Mouse (Mus musculus) embryo, embryonic 11 days (tissue): ENCODE measurements at regions not wholly inside any gene's neighbourhood (a gene's known extent, or its start where the extent isn't known, plus 50 kb on each side); places are given as distances from the start of the nearest gene placed in this dataset.
A peak's percentile ranks its signal among the peaks of the same experiment; 100 is the strongest.

Experiments used
- DNase-seq: peaks from one replicate; pipeline ENCODE4 v3.0.0-alpha.2; 2015

- DNase-seq, result no peak
Measured at GRCm38 (mm10) chr1:167905424-167905823, 216.4 kb downstream of the Lmx1a start.

GRCm38 (mm10) chr1:167912074-167912473, 223.0 kb downstream of the Lmx1a start:
- DNase-seq, result no peak

DNA sequence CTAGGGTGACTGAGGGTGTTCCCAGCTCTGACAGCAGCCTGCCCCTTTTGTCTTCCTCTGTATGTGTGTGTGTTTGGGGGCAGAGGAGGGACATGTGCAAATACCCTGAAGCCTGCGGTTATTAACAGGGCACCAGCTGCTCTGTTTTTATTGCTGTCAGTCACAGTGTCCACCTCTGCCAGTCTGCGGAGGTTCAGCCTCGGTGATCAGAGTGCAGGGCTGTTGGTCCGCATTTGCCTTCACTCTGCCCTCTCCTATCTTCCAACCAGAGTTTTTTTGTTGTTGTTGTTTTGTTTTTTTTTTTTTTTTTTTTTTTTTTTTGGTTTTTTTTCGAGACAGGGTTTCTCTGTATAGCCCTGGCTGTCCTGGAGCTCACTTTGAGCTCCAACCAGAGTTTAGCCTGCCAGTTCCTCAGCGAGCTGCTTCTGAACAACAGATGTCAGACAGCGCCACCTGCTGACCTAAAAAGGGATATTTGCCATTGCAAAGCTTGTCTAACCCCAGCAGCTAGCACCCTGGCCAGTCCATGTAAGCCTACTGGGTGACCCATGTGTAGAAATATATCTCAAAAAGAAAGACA, 226.0 kb downstream of the Lmx1a start:
- DNase-seq, result peak; percentile 91

GRCm38 (mm10) chr1:167915578-167916275, 226.7 kb downstream of the Lmx1a start:
- no peak for DNase-seq

GRCm38 (mm10) chr1:167922917-167923316, 233.9 kb downstream of the Lmx1a start:
- no peak for DNase-seq

- peak; percentile 43 for DNase-seq
Measured at GRCm38 (mm10) chr1:167928060-167928467, 239.0 kb downstream of the Lmx1a start.

- peak; percentile 78 for DNase-seq
Measured at GRCm38 (mm10) chr1:167929729-167930341, 240.8 kb downstream of the Lmx1a start.

DNA sequence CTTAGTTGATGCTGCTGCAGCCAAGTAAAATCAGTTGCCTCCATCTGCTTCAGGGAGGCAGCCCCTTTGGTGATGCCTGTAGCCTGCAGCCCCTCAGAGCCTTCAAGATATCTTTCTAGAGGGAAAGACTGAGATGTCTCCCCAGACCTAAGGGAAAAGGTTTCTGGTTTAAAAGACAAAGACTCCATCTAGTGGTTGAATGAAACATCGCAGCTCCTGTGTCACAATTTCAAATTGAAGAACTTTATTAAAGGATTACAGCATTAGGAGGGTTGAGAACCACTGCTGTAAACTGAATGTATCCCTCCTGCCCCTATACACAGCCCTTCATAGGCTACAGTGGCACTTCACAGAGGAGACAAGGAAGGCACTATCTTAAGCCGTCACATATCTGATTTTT, 243.1 kb downstream of the Lmx1a start:
- peak; percentile 65 for DNase-seq

DNA sequence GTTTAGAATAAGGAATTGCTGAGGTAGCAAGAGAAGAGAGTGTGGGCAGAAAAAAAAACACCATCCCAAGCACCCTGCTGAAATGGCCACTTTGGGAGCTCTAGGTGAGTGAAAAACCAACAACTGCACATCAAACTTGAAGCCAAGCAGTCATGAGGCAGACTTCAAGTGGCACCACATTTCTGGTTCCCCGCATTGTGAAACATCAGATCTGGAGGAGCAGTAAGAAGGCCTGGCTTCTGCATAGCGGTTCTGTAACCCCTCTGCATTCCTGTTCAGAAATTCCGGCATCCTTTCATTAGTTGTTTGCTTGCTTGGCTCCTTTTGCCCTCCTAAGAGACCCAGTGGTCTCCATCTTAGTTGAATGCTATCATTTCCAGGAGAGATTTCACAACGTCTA, 247.7 kb downstream of the Lmx1a start:
- DNase-seq, result no peak

DNA sequence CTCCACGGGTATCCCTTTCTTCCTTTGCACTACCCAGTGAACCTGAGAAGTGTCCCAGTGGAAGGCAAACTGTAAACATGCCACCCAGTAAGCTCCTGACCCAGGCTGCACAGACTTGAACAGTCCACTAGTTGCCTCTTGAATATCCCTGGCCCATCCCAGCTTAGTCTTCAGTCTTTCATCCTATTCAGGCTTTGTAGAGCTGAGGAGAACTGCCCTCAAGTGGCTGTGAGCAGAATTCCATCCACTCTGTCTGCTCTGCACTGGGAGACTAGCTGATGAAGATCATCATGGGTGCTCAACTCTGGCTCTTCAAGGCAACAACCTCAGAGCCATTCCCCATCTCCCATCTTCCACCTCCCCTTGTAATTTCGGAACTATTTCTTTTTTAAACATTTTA, 249.1 kb downstream of the Lmx1a start:
- no peak for DNase-seq

- peak; percentile 72 for DNase-seq
Measured at GRCm38 (mm10) chr1:167942037-167942470, 253.0 kb downstream of the Lmx1a start.

DNA sequence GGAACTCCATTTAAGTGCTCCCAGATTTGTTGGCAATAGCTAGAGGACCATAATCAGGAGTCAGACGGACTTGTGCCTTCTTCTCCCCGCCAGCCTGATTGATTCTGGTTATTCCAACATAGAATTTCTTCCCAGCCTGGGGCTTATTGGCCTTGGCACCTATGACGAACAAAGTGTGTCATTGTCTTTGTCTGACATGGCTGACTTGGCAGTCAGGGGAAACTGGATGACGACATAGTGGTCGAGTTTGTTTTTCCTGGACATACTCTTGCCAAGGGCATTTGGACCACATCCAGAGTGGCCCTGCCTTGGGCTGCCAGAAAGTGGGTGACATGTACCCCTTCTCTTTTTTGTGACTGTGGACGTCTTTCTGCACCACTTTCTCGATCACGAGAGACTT, 254.1 kb downstream of the Lmx1a start:
- no peak for DNase-seq

GRCm38 (mm10) chr1:167945615-167946252, 256.7 kb downstream of the Lmx1a start:
- no peak for DNase-seq

- DNase-seq, result no peak
Measured at GRCm38 (mm10) chr1:167947866-167948265, 258.8 kb downstream of the Lmx1a start.

- DNase-seq, result no peak
Measured at GRCm38 (mm10) chr1:167951717-167952116, 262.7 kb downstream of the Lmx1a start.

GRCm38 (mm10) chr1:167958531-167958930, 269.5 kb downstream of the Lmx1a start:
- no peak for DNase-seq

GRCm38 (mm10) chr1:167969545-167969944, 280.5 kb downstream of the Lmx1a start:
- peak; percentile 29 for DNase-seq

GRCm38 (mm10) chr1:167969985-167970384, 280.9 kb downstream of the Lmx1a start:
- DNase-seq, result no peak

DNA sequence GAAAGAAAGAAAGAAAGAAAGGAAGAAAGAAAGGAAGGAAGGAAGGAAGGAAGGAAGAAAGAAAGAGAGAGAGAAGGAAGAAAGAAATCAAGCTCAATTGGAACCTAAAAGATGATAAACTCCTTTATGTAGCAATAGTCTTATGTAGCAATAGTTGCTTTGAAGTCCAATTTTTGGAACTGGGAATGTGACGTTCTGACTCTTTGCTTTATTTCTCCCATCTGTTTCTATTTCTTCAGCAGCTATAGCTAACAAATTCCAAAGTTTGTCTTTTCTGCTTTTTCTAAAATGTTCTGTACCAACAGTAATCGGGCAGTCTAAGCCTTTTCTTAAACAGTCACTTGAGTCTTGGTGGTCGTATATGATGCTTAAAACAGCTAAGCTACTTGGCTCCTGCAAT, 287.7 kb downstream of the Lmx1a start:
- DNase-seq, result no peak

DNA sequence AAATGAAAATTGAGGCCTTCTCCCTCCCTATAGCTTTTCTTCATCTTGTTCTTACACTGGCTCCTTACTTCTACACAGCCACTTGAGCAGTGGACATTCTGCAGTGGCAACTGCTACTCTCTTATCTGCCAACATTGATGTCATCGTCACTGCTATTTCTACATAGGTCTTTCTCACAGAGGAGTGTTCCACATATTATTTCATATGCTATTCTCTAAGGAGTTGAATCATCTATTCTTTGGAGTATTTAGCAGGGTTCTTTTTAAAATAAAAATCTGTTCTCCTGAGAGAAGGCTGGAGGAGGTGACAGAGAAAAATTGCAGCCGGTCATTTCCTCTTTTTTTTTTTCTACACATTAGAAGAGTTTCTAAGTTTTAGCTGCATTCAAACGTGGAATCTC, 290.1 kb downstream of the Lmx1a start:
- no peak for DNase-seq

GRCm38 (mm10) chr1:167979588-167979987, 290.6 kb downstream of the Lmx1a start:
- DNase-seq, result no peak

DNA sequence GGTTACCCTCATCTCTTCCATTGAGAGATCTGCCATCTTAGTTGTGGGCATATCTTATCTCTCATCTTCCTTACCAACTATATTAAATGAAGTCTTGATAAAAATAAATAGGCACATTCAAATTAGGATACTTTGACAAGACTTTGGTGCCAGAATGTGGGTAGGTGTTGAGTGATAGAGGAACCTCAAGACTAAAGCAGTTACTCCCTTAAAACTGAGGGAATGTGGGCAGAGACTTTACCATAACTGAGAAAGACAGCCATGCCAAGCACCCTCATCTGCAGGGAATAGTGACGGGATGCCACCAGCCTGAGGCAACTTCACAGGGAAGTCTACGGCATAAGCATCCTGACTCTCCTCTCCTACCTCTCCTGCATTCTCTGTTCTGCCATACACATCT, 292.3 kb downstream of the Lmx1a start:
- no peak for DNase-seq

DNA sequence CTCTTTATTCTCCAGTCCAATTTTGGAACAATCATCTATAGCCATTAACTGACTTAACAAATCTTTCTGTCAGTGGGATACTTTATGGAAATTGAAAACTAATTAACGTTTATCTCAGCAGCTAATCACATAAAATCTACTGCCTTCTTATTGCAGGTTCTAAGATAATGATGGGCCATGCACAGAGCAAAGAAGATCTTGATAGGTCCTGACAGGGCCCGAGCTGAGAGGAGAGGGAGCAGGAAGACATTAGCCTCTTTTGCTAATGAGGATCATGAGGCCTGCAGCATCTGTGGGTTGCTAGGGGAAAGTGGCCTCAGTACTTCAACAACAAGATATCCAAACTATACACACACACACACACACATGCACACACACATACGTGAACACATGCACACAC, 318.4 kb downstream of the Lmx1a start:
- no peak for DNase-seq

DNA sequence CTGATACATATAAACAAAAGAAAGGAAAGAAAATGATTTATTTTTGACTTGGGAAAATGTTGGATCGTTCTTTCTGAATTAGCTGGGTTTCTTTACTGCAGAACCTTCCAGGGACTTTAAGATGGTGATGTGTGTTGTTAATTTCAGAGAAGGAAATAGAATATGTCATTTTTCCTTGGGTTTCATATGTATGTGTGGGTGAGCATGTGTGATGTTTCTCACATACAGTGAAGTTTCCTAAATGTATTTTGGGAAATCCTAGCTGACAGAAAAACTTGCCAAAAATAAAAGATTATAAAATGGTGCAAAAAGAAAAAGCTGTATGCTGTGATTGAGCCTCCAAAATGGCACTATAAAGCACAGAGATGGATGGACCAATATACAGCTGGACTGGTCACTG, 319.2 kb downstream of the Lmx1a start:
- no peak for DNase-seq
